Mouse (Mus musculus): ENCODE measurements at regions not wholly inside any gene's neighbourhood (a gene's known extent, or its start where the extent isn't known, plus 50 kb on each side); places are given as distances from the start of the nearest gene placed in this dataset.

DNA sequence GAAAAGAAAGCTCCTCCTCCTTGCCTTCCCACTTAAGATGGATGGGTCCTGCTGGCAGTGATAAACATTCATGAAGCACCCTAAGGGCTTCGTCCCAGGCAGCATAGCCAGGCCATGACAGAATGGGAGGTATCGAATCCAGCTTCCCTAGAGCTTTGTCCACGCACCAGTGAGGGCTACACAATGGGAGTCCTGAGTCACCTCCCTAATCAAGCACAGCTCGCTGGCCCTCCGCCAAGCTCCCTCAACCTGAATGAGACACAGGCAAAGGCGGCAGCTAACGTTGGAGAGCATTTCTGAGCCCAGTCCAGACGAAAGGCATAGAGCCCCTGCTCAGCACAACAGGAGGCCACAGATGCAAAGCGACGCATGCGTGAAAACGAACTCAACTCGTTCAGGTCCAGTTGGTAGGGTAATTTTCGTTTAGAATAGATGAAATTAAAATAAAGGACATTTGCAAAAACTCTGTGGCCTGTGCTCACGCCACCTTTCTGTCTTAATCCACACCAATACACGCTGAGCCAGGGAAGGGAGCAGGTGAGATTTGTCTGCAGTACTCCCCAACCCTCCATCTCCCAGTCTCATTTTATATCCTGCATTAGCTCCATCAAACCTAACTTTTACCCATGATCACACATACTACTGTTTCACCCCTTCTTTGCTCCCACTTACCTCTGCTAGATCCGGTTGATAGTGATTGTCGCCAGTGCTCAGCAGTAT, 91.3 kb upstream of the Ces5a start:
- Histone ChIP-seq H3K9me3 (replicated peaks; ENCODE audit: control insufficient read depth, low read length) (no peaks in the 10 kb centered on the region), H3K27ac (ENCODE audit: low read depth) (peak overlapping the region; percentile 65), H3K4me2 (ENCODE audit: low read depth, low read length) (peak overlapping the region; percentile 17), H3K9ac (replicated peaks; ENCODE audit: low read depth, low read length) (no peak overlapping the region), H3K4me1 (ENCODE audit: control insufficient read depth, insufficient read depth) (peaks cover 18% of the 10 kb centered on the region), H3K27me3 (ENCODE audit: control insufficient read depth, insufficient read depth, low read length) (no peaks in the 10 kb centered on the region), H3K4me3 (ENCODE audit: low read depth, low read length) (no peak overlapping the region), H3K36me3 (replicated peaks; ENCODE audit: control insufficient read depth, insufficient read depth, low read length) (no peaks in the 10 kb centered on the region)
- TF ChIP-seq CTCF (IDR thresholded peaks at IDR 0.05; ENCODE audit: low read depth): no peak
- TF ChIP-seq EP300 (IDR thresholded peaks at IDR 0.05; ENCODE audit: low read depth): no peak
- WGBS: 11% methylated on average over 18 of the region's 18 CpGs
- ATAC-seq (ENCODE audit: insufficient read depth, low read depth): peak; percentile 84
- DNase-seq (ENCODE audit: low spot score): peak; percentile 61

DNA sequence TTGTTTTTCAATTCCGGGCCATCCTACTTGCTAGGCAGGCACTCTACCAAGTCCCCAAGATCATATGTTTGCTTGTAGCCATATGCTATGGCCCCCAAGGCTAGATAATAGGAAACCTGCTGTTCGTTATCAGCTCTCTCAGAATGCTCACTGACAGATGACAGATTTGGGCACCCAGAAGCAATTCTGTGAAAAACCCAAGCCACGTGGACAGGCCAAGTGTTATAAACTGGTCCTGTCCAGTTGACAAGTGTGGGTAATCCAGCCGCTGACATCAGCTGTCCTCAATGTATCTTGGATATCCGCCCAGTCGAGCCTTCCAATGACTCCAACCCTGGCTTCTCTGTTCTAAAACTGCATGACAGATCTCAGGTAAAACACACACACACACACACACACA, 92.0 kb upstream of the Ces5a start:
- DNase-seq (ENCODE audit: low spot score): peak; percentile 28

DNA sequence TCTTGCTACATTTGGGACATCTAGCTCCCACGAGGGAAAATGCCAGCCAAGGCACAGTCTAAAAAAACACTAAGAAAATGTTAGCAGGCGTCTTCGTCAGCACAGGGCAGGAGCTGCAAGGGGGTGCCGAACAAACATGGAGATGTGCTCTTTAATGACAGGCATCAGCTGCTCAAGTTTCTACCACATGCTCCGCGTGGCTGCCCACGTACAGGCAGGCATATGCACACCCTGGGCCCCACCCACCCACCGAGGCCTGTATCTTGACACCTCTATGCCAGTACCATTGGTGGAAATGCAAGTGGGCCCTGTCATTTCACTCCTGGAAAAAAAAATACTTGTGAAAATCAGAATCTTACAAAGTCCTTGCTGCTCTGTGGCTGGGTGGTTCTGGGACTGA, 97.3 kb upstream of the Ces5a start:
- H3K4me2 ChIP-seq (ENCODE audit: low read depth, low read length): no peak overlapping the region
- H3K27ac ChIP-seq (ENCODE audit: low read depth): no peak overlapping the region
- WGBS: 76% methylated on average over 8 of the region's 8 CpGs
- no peak for ATAC-seq (ENCODE audit: insufficient read depth, low read depth)
- H3K36me3 ChIP-seq (replicated peaks; ENCODE audit: control insufficient read depth, insufficient read depth, low read length): no peaks in the 10 kb centered on the region
- TF ChIP-seq EP300 (IDR thresholded peaks at IDR 0.05; ENCODE audit: low read depth): no peak
- no peak for TF ChIP-seq CTCF (IDR thresholded peaks at IDR 0.05; ENCODE audit: low read depth)
- H3K4me1 ChIP-seq (ENCODE audit: control insufficient read depth, insufficient read depth): 0 out of 2 replicates have a peak, but pooled peaks cover 1% of the 10 kb centered on the region
- H3K9me3 ChIP-seq (replicated peaks; ENCODE audit: control insufficient read depth, low read length): no peaks in the 10 kb centered on the region
- H3K4me3 ChIP-seq (ENCODE audit: low read depth, low read length): no peak overlapping the region
- DNase-seq (ENCODE audit: low spot score): no peak
- H3K27me3 ChIP-seq (ENCODE audit: control insufficient read depth, insufficient read depth, low read length): no peaks in the 10 kb centered on the region
- no peak overlapping the region for H3K9ac ChIP-seq (replicated peaks; ENCODE audit: low read depth, low read length)

More for the DNA sequence above, 92.0 kb upstream of the Ces5a start:
- no peaks in the 10 kb centered on the region for H3K27me3 ChIP-seq (ENCODE audit: control insufficient read depth, insufficient read depth, low read length)
- peak overlapping the region; percentile 65 for H3K27ac ChIP-seq (ENCODE audit: low read depth)
- no peak for TF ChIP-seq CTCF (IDR thresholded peaks at IDR 0.05; ENCODE audit: low read depth)
- H3K9ac ChIP-seq (replicated peaks; ENCODE audit: low read depth, low read length): no peak overlapping the region
- 19% methylated on average over 6 of the region's 6 CpGs for WGBS
- H3K9me3 ChIP-seq (replicated peaks; ENCODE audit: control insufficient read depth, low read length): no peaks in the 10 kb centered on the region
- peak overlapping the region; percentile 17; the same call in 1 of the 2 replicates for H3K4me2 ChIP-seq (ENCODE audit: low read depth, low read length)
- peak; percentile 78 for ATAC-seq (ENCODE audit: insufficient read depth, low read depth)
- H3K36me3 ChIP-seq (replicated peaks; ENCODE audit: control insufficient read depth, insufficient read depth, low read length): no peaks in the 10 kb centered on the region
- peaks cover 18% of the 10 kb centered on the region for H3K4me1 ChIP-seq (ENCODE audit: control insufficient read depth, insufficient read depth)
- H3K4me3 ChIP-seq (ENCODE audit: low read depth, low read length): no peak overlapping the region

DNA sequence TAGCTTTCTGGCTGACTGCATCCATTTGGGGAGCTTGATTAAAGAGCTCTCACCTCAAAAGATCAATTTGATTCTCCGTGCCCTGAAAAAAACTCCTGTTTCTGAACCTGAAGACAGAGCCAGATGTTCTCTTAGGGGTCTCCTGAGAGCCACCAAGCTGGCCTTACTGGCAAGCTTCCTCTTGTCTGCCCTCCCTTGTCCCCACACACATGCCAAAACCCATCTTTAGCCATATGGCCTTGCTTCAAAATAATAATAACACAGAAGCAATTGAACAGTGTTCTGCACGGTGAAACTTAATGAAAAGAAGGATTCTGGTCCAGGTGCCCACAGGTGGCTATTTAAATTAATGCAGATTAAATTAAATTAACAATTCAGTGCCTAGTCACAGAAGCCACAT, 107.1 kb upstream of the Ces5a start:
- Histone ChIP-seq H3K36me3 (replicated peaks; ENCODE audit: control insufficient read depth, insufficient read depth, low read length) (no peaks in the 10 kb centered on the region), H3K4me1 (ENCODE audit: control insufficient read depth, insufficient read depth) (no peaks in the 10 kb centered on the region), H3K9ac (replicated peaks; ENCODE audit: low read depth, low read length) (no peak overlapping the region), H3K9me3 (replicated peaks; ENCODE audit: control insufficient read depth, low read length) (no peaks in the 10 kb centered on the region), H3K27me3 (ENCODE audit: control insufficient read depth, insufficient read depth, low read length) (no peaks in the 10 kb centered on the region), H3K4me3 (ENCODE audit: low read depth, low read length) (no peak overlapping the region), H3K27ac (ENCODE audit: low read depth) (no peak overlapping the region), H3K4me2 (ENCODE audit: low read depth, low read length) (no peak overlapping the region)
- DNase-seq (ENCODE audit: low spot score) (no peak), ATAC-seq (ENCODE audit: insufficient read depth, low read depth) (no peak)
- no peak for TF ChIP-seq CTCF (IDR thresholded peaks at IDR 0.05; ENCODE audit: low read depth)
- no peak for TF ChIP-seq EP300 (IDR thresholded peaks at IDR 0.05; ENCODE audit: low read depth)
- WGBS: 61% methylated on average over 2 of the region's 2 CpGs

DNA sequence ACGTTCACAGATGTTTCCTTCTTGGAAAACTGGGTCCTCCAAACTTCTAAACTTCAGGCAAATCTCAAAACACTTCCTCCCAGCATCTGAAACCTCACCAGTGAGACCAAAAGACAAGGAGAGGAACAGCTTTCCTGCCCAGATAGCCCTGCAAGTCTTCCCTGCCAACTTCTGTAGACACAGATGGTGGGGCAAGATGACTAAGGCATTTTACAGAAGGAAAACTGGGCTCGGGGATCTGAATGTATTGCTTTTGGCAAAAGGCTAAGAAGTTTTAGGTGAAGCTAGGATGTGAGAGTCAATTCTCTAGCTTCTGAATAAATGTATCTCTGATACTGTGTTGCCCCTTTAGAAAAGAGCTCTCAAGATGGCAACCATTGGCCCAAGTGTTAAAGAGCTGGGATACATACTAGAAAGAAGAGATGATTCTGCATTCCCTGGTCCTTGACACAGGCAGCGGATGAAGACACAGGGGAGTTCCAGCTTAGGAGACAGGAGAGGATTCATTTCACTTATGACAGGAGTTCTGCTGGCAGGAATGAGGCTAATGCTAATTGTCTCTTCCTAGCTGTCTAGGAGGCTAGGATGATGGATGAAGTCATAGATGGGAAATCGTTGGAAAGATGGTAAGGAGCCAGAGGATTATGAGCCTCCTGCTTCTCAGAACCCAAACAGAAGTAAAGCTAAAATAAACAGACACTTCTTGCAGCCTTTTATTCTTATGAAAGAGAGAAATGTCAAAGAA, 108.0 kb upstream of the Ces5a start:
- no peak overlapping the region for H3K4me2 ChIP-seq (ENCODE audit: low read depth, low read length)
- H3K36me3 ChIP-seq (replicated peaks; ENCODE audit: control insufficient read depth, insufficient read depth, low read length): no peaks in the 10 kb centered on the region
- H3K27ac ChIP-seq (ENCODE audit: low read depth): no peak overlapping the region
- ATAC-seq (ENCODE audit: insufficient read depth, low read depth) (no peak), DNase-seq (ENCODE audit: low spot score) (no peak)
- TF ChIP-seq EP300 (IDR thresholded peaks at IDR 0.05; ENCODE audit: low read depth): no peak
- TF ChIP-seq CTCF (IDR thresholded peaks at IDR 0.05; ENCODE audit: low read depth): no peak
- WGBS: 74% methylated on average over 4 of the region's 4 CpGs
- H3K4me3 ChIP-seq (ENCODE audit: low read depth, low read length): no peak overlapping the region
- no peaks in the 10 kb centered on the region for H3K9me3 ChIP-seq (replicated peaks; ENCODE audit: control insufficient read depth, low read length)
- H3K27me3 ChIP-seq (ENCODE audit: control insufficient read depth, insufficient read depth, low read length): no peaks in the 10 kb centered on the region
- no peaks in the 10 kb centered on the region for H3K4me1 ChIP-seq (ENCODE audit: control insufficient read depth, insufficient read depth)
- H3K9ac ChIP-seq (replicated peaks; ENCODE audit: low read depth, low read length): no peak overlapping the region

Measured in heart, postnatal 0 days (tissue).